Mouse (Mus musculus) embryonic facial prominence, embryonic 12.5 days (tissue): ENCODE data around the gene Ppp1r9b. TPM values are rescaled to one million over a fixed set of nuclear protein-coding genes. Genes with fewer than 3 reads are reported as not detected.

Experiments
- ATAC-seq: fragments of 200-750 bp; cut with Nextera tagmentation; 2 replicates; pipeline ENCODE4 v1.8.0; 2017; ENCODE audit not compliant: insufficient number of reproducible peaks, insufficient read depth, low FRiP score, low TSS enrichment
- H3K27ac ChIP-seq: fragments of 300-500 bp; sonication (generic); 2 replicates; pipeline ENCODE4 v1.5.1; 2016; ENCODE audit warnings: mild to moderate bottlenecking
- H3K27me3 ChIP-seq: fragments of 300-500 bp; sonication (generic); 2 replicates; pipeline ENCODE4 v1.6.1; 2016; ENCODE audit warnings: mild to moderate bottlenecking, moderate library complexity
- H3K36me3 ChIP-seq: fragments of 300-500 bp; sonication (generic); 2 replicates; pipeline ENCODE4 v1.6.1; 2016; ENCODE audit warnings: mild to moderate bottlenecking
- H3K4me1 ChIP-seq: fragments of 300-500 bp; sonication (generic); 2 replicates; pipeline ENCODE4 v1.6.1; 2016
- H3K4me2 ChIP-seq: fragments of 300-500 bp; sonication (generic); replicated peaks from 2 replicates; pipeline ENCODE4 v1.6.1; 2016; ENCODE audit warnings: mild to moderate bottlenecking, moderate library complexity
- H3K4me3 ChIP-seq: fragments of 300-500 bp; sonication (generic); 2 replicates; pipeline ENCODE4 v1.5.1; 2016; ENCODE audit warnings: mild to moderate bottlenecking
- H3K9ac ChIP-seq: fragments of 300-500 bp; sonication (generic); 2 replicates; pipeline ENCODE4 v1.6.1; 2016; ENCODE audit warnings: mild to moderate bottlenecking, moderate library complexity
- H3K9me3 ChIP-seq: fragments of 300-500 bp; sonication (generic); 2 replicates; pipeline ENCODE4 v1.6.1; 2016; ENCODE audit warnings: mild to moderate bottlenecking, moderate library complexity
- WGBS: fragments of 180-500 bp; shearing (Covaris S2); methylation state at CpG from one replicate; pipeline ENCODE4 v1.1.7; 2016; 5-methylcytosine and 5-hydroxymethylcytosine counted together
- polyA plus RNA-seq: library from polyadenylated mRNA; unstranded; fragments of >200 nt; fragmentation: Nextera tagmentation; extraction: Ambion mirVana; gene quantifications from 2 replicates; pipeline ENCODE4 v1.2.1, GENCODE M21; 2016

The Ppp1r9b gene
- polyA plus RNA-seq, 1 experiment from 2014 or later: 14.4 TPM

DNA sequence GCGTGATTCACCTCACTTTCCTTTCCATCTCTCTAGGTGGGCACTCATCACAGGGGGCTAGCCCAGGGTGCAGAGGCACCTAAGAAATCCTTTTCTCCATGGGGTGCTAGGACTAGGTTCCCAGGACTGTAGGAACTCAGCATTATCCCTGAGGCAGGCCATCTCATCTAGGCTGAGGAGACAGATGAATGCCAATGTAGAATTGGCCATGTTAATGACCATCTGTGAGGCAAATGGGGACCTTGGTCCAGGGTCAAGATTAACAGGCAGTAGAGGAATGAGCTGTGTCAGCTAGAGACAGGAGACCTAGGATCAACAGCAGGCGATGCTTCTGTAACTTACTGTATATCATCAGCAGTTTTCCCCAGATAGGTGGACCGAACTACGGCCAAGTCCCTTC is 48.9 kb downstream of the Ppp1r9b start:
- Histone ChIP-seq H3K9me3 (no peaks in the 10 kb centered on the region), H3K4me3 (0 out of 2 replicates have a peak overlapping the region, but pooled peaks have one; percentile 73), H3K4me2 (peak overlapping the region; percentile 74), H3K9ac (peak overlapping the region; percentile 73; the same call in 1 of the 2 replicates), H3K4me1 (peaks cover 17% of the 10 kb centered on the region), H3K27me3 (no peaks in the 10 kb centered on the region), H3K27ac (no peak overlapping the region), H3K36me3 (no peaks in the 10 kb centered on the region; the same call in 1 of the 2 replicates)
- no peak for ATAC-seq
- WGBS: 88% methylated on average over 4 of the region's 4 CpGs

DNA sequence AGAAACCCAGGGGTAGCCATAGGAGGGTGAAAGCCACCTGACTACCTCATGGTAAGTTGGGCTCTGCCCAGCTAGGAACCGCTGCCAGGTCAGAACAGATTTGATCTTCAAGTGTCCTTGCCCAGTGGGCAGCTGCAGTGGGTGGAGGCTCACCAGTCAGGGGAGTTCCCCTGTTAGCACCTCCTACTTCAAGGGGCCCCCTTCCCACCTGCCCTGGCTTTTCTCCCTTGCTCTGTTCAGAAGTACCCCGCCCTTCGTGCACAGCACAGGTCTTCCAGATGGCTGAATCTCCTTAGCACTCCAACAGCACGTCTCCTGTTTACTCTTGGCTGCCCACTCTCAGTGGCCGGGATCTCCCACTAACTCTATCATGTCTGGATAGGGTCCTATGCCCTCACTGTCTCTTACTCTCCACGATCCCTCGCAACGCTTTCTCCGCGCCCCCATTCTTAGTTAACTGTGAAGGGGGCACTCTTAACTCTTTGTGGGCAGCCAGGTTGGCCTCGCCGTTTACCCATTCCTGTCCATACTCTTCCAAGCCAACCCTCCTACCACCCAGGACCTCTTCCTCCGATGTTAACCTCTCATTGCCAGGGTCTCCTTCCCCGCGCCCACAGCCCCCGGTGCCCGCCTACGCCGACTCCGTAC is 49.8 kb downstream of the Ppp1r9b start:
- ATAC-seq: peak; percentile 5; the same call in 1 of the 2 replicates
- Histone ChIP-seq H3K27me3 (no peaks in the 10 kb centered on the region), H3K4me1 (peaks cover 17% of the 10 kb centered on the region), H3K9me3 (no peaks in the 10 kb centered on the region), H3K4me3 (peak overlapping the region; percentile 73), H3K4me2 (peak overlapping the region; percentile 74), H3K27ac (peak overlapping the region; percentile 63), H3K9ac (peak overlapping the region; percentile 73), H3K36me3 (no peaks in the 10 kb centered on the region; the same call in 1 of the 2 replicates)
- WGBS: under 1% methylated on average over 20 of the region's 20 CpGs

DNA sequence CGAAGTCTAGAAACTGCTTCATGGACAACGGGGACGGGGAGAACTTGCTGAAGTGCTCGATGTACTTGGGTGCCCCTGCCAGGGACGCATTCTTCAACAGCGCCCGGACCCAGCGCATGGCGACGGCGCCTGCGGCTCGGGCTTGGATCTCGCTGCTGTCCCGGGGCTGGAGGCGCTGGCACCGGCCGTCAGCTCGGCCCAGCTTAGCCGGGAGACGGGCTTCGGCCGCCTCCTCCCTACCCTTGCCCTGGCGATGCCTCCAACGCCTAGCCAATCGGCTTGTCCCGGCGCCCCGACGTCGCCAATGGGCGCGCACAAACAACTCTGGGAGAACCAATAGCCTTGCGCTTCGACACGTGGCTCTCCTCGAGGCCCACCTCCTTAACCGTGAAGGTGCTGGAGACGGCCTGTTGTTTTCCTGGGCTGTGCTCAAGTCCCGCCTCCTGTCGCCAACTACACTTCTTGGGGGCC is 50.3 kb downstream of the Ppp1r9b start, which contains the start of gene Pdk2:
Gene Pdk2 (minus strand): TSS at position 216 of the 471 bp plus-strand sequence.
- no peaks in the 10 kb centered on the region for H3K9me3 ChIP-seq

DNA sequence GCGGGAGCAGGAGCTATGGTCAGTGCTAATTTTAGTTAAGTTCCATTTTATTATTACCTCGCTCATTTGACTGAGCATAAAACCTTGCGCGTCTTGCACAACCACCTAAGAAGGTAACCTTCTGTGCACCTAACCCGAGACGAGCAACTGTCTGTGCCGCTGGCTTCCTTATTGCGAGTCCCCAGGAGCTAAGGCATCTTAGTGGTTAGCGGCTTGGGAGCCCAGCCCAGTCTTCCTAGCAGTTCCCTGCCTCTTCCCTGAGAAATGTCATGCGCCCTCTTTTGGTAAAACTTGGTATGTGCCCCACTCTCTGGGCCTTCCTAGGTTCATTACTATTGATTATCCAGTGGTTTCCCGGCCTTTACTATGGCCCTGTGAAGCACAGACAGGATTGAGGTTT is 51.3 kb downstream of the Ppp1r9b start:
- ATAC-seq: no peak
- H3K4me3 ChIP-seq: peak overlapping the region; percentile 73
- peak overlapping the region; percentile 34 for H3K9ac ChIP-seq
- peak overlapping the region; percentile 74 for H3K4me2 ChIP-seq
- peak overlapping the region; percentile 51; the same call in 1 of the 2 replicates for H3K27ac ChIP-seq
- under 1% methylated on average over 11 of the region's 11 CpGs for WGBS
- H3K9me3 ChIP-seq: no peaks in the 10 kb centered on the region
- no peaks in the 10 kb centered on the region for H3K27me3 ChIP-seq
- H3K36me3 ChIP-seq: no peaks in the 10 kb centered on the region; the same call in 1 of the 2 replicates
- H3K4me1 ChIP-seq: peaks cover 17% of the 10 kb centered on the region

More for the DNA sequence above, 50.3 kb downstream of the Ppp1r9b start, which contains the start of gene Pdk2:
- Histone ChIP-seq H3K4me1 (peaks cover 17% of the 10 kb centered on the region), H3K36me3 (no peaks in the 10 kb centered on the region; the same call in 1 of the 2 replicates), H3K4me2 (peak within 1 kb of the TSS; percentile 74), H3K27me3 (no peaks in the 10 kb centered on the region), H3K9ac (peak within 1 kb of the TSS; percentile 73), H3K27ac (peak within 1 kb of the TSS; percentile 63), H3K4me3 (peak within 1 kb of the TSS; percentile 73)
- WGBS: under 1% methylated on average over 41 of the region's 41 CpGs
- peak; percentile 97 for ATAC-seq

DNA sequence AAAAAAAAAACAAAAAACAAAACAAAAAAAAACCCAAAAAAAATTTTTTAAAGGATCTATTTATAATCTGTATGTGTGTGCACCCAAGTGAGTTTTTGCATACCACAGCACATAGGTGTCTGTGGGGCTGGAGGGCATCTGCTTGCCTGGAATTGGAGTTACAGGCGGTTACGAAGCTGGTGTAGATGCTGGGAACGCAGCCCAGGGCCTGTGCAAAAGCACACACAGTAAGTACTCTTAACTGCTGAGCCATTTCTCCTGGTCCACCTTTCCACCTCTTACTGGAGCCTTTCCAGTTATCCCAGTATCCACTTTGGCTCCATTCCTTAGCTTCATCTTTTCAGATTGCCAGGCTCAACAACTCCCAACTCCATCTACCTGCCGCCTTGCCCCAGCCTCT is 52.2 kb downstream of the Ppp1r9b start:
- Histone ChIP-seq H3K9me3 (no peaks in the 10 kb centered on the region), H3K27me3 (no peaks in the 10 kb centered on the region), H3K27ac (no peak overlapping the region), H3K4me1 (peaks cover 17% of the 10 kb centered on the region), H3K36me3 (no peaks in the 10 kb centered on the region; the same call in 1 of the 2 replicates), H3K4me3 (no peak overlapping the region), H3K9ac (no peak overlapping the region), H3K4me2 (no peak overlapping the region)
- ATAC-seq: no peak
- 92% methylated on average over 4 of the region's 4 CpGs for WGBS

DNA sequence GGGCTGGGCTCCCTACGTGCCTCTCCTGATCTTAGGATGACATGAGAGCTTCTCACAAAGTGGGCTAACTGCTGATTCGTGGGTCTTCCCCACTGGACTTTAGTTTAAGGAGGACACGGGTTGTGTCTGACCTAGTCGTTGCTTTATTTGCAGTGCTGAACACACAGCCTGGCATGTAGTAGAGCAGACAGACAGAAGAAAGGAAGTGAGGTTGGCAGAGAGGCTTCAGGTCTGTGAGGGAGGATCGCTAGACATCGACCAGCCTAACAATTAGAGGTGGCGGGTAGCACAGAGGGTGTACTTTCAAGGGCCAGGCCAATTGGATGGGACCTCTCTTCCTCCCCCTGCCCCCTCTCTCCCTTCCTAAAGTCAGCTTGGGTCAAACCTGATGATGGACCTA is 52.8 kb downstream of the Ppp1r9b start:
- H3K4me1 ChIP-seq: peaks cover 17% of the 10 kb centered on the region
- no peaks in the 10 kb centered on the region for H3K9me3 ChIP-seq
- H3K36me3 ChIP-seq: no peaks in the 10 kb centered on the region; the same call in 1 of the 2 replicates
- 56% methylated on average over 7 of the region's 7 CpGs for WGBS
- H3K4me2 ChIP-seq: no peak overlapping the region
- ATAC-seq: no peak
- no peaks in the 10 kb centered on the region for H3K27me3 ChIP-seq
- no peak overlapping the region for H3K27ac ChIP-seq
- H3K9ac ChIP-seq: no peak overlapping the region
- H3K4me3 ChIP-seq: no peak overlapping the region

DNA sequence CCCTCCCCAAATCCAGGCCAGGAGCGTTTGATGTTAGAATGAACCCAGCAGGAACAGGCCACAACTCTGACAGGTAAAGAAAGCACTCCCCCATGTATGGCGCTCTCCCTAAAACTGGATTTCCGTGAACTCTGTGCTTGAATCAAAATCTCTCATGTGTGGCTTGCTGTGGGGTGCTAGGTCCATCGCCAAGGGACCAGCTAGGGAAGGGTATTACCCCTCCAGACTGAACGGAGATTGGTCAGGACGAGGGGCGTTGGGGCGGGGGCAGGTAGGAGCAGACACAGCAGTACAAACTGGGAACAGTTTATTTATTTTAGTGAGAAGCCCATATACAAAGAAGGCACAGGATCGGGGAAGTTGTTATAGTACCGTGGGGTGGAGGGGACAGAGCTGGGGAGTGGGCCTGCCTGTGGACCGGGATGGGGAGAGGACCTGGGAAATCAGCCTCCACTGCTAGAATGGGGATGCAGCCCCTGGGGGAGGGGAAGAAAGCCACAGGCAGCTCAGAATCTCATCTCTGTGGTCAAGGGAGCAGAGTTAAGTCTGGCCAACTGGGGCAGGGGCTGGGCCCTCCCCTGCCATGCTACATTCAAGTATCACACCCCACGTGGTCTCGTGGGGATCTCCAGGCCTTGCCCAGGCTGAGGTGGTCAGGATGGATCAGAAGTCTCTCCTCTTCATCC is 53.5 kb downstream of the Ppp1r9b start:
- H3K4me2 ChIP-seq: no peak overlapping the region
- no peaks in the 10 kb centered on the region for H3K9me3 ChIP-seq
- H3K4me1 ChIP-seq: peaks cover 17% of the 10 kb centered on the region
- no peak overlapping the region for H3K9ac ChIP-seq
- no peak overlapping the region for H3K4me3 ChIP-seq
- no peaks in the 10 kb centered on the region for H3K27me3 ChIP-seq
- H3K27ac ChIP-seq: no peak overlapping the region
- H3K36me3 ChIP-seq: no peaks in the 10 kb centered on the region; the same call in 1 of the 2 replicates
- no peak for ATAC-seq
- 51% methylated on average over 12 of the region's 13 CpGs for WGBS

DNA sequence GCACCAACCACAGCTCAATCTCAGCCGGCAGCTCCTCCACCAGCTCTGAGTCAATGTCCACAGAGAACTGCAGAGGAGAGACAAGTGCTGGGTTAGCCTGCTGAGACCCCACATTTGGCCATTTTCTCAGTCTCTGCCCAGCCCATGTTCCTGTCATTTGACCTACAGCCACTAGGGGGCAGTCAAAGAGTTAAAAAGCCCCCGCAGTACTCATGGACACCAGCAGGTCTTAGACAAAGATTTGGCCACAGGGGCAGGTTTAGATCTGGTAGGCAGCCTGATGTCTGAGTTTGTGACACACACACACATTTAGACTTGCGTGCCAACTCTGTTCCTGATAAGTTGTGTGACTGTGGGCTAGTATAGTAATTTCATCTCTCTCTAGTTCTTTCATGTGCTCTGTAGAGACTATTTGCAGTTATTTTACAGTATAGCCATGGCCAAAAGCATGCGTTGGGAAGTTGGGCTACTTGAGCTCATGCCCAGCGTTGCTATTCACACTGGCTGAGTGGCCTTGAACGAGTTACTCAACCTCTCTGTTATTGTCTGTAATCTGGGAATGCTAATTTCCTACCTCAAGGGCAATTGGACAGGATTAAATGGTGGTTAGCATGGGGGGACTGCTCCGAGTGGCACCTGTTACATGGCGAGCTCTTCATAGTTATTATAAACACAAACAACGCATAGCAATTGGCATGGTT is 56.3 kb downstream of the Ppp1r9b start:
- Histone ChIP-seq H3K9me3 (no peaks in the 10 kb centered on the region), H3K27ac (no peak overlapping the region), H3K4me1 (0 out of 2 replicates have a peak, but pooled peaks cover 2% of the 10 kb centered on the region), H3K4me3 (no peak overlapping the region), H3K9ac (no peak overlapping the region), H3K36me3 (no peaks in the 10 kb centered on the region; the same call in 1 of the 2 replicates), H3K27me3 (no peaks in the 10 kb centered on the region), H3K4me2 (no peak overlapping the region)
- 58% methylated on average over 9 of the region's 9 CpGs for WGBS
- ATAC-seq: peak; percentile 57; the same call in 1 of the 2 replicates

DNA sequence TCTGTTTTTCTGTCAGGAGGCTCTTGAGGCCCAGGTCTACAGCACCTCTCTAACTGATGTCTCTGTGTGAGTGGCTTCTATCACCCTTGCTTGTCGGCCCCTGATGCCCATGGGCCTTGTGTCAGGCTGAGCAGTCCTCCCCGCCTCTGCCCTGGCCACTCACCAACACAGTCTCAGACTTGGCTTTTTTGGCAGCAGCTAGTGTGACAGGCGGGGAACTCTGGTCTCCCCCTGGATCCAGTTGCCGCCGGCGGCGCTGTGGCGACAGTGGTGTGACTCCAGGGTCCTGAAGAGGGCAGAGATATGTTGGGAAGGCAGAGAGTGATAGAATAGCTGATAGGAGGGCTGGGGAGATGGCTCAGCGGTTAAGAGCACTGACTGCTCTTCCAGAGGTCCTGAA is 62.2 kb downstream of the Ppp1r9b start:
- Histone ChIP-seq H3K4me3 (no peak overlapping the region), H3K36me3 (no peaks in the 10 kb centered on the region), H3K9me3 (no peaks in the 10 kb centered on the region), H3K4me1 (peaks cover 11% of the 10 kb centered on the region; the same call in 1 of the 2 replicates), H3K9ac (no peak overlapping the region), H3K27ac (no peak overlapping the region), H3K4me2 (no peak overlapping the region), H3K27me3 (peaks cover 12% of the 10 kb centered on the region)
- WGBS: 75% methylated on average over 9 of the region's 9 CpGs
- no peak for ATAC-seq
